ENCODE assay signal across 9 mouse cellular contexts in the genomic region with DNA sequence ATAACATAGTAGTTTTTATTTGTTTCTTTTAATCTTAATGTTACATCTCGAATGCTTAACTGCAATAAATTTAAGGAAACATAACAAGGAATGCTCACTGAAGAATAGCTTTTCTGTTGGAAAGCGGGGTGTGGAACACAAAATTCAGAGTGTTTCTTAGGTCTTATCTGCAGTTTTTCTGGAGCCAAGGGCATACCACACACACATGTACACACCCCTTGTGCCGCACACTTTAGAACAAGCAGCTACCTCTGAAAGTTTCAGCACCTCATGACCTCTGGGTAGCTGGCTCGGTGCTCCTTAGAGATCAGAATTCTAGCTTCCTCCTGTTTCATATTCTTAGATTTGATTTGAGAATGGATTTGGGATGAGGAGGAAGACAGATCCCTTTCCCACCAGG. TPM values are rescaled to one million over a fixed set of nuclear protein-coding genes. Genes with fewer than 3 reads are reported as not detected.
DNase-seq lines count a peak whose midpoint lies in the region; ATAC-seq and TF ChIP-seq lines count a peak whose summit lies in the region.
"Had no signal": no experiment of that assay in that cellular context is flagged by ENCODE, and none has a peak within 500 bp of the region (broad histone marks: within the 10 kb centered on the region; RNA-seq: fewer than 3 reads in every experiment).

No protein-coding gene starts in this region.

- 0 out of 2 replicates have a peak overlapping the region, but pooled peaks have one; percentile 8 for H3K4me2 ChIP-seq in lung, embryonic 16.5 days (ENCODE audit: low read depth, low read length)
- H3K4me2 ChIP-seq in myocyte (ENCODE audit: low read depth): peak overlapping the region; percentile 98

- no peak overlapping the region for H3K27ac ChIP-seq in lung, embryonic 16.5 days (ENCODE audit: low read length)
- H3K27ac ChIP-seq: heart, embryonic 13.5 days had no signal

- H3K9ac ChIP-seq in lung, embryonic 16.5 days (ENCODE audit: low read length): no peak overlapping the region

- TF ChIP-seq POLR2A in myocyte (IDR thresholded peaks at IDR 0.05; ENCODE audit: insufficient read length, low read depth): no peak

- no peak for ATAC-seq in lung, embryonic 16.5 days (ENCODE audit: low read depth)

- no peaks in the 10 kb centered on the region for H3K79me2 ChIP-seq in myocyte (ENCODE audit: control insufficient read depth, insufficient read depth)

- peaks cover 4% of the 10 kb centered on the region; the same call in 1 of the 2 replicates for H3K4me1 ChIP-seq in lung, embryonic 16.5 days (replicated peaks; ENCODE audit: control insufficient read depth, insufficient read depth, low read length)

- intact Hi-C loops in heart, postnatal 25 days (cut with DNase I): no loop called here

- WGBS in lung, embryonic 16.5 days: 56% methylated on average over 4 of the region's 4 CpGs

- DNase-seq in heart, adult 11 months: peak; percentile 51
- DNase-seq in heart, postnatal 25 days (ENCODE audit: low spot score): no peak
- no peak for DNase-seq in lung, postnatal 10 days
- peak; percentile 29 for DNase-seq in Muller cell, postnatal 12 days (ENCODE audit: inconsistent ontology term)
- no peak for DNase-seq in frontal cortex, postnatal 36 days (ENCODE audit: low spot score in 2 of 2)
- DNase-seq in T-cell, adult 2 months (ENCODE audit: low spot score): no peak

- no peaks in the 10 kb centered on the region for H3K9me3 ChIP-seq in lung, embryonic 16.5 days (ENCODE audit: control insufficient read depth, low read length)
- H3K9me3 ChIP-seq: heart, embryonic 13.5 days had no signal

- no peak overlapping the region for H3ac ChIP-seq in myocyte (ENCODE audit: control insufficient read depth, insufficient read length)

- no peak overlapping the region for H3K4me3 ChIP-seq in lung, embryonic 16.5 days (ENCODE audit: low read length)
- H3K4me3 ChIP-seq in myocyte: peak overlapping the region; percentile 20

- no peaks in the 10 kb centered on the region for H3K36me3 ChIP-seq in lung, embryonic 16.5 days (ENCODE audit: control insufficient read depth, insufficient read depth, low read length)
- H3K36me3 ChIP-seq in myocyte (ENCODE audit: control insufficient read depth, insufficient read depth): no peaks in the 10 kb centered on the region
- H3K36me3 ChIP-seq: heart, embryonic 13.5 days had no signal

- H3K27me3 ChIP-seq in lung, embryonic 16.5 days (ENCODE audit: control insufficient read depth, insufficient read depth, low read depth, low read length): peaks cover 6% of the 10 kb centered on the region; the same call in 1 of the 2 replicates
- no peaks in the 10 kb centered on the region for H3K27me3 ChIP-seq in myocyte (ENCODE audit: control insufficient read depth, insufficient read depth, insufficient read length)

TF ChIP-seq in myocyte, 11 proteins besides CTCF, POLR2A, EP300 and RAD21:
- no peak for TF ChIP-seq TCF3 (IDR thresholded peaks at IDR 0.05; ENCODE audit: insufficient read length, low read depth)
- no peak for TF ChIP-seq REST (IDR thresholded peaks at IDR 0.05; ENCODE audit: insufficient read depth, insufficient read length)
- TF ChIP-seq E2F4 (IDR thresholded peaks at IDR 0.05; ENCODE audit: insufficient read depth): no peak
- TF ChIP-seq SRF (IDR thresholded peaks at IDR 0.05; ENCODE audit: control insufficient read depth, insufficient read length, low read depth): no peak
- TF ChIP-seq TCF12 (IDR thresholded peaks at IDR 0.05; ENCODE audit: insufficient read depth, poor library complexity, severe bottlenecking): no peak
- TF ChIP-seq MAX (IDR thresholded peaks at IDR 0.05; ENCODE audit: low read depth): no peak
TF ChIP-seq in myocyte: peak in this region for 0.

RNA-seq across cellular contexts. Expression of a gene that starts 2.6 kb away (rescaled TPM):
- 1 to 10 TPM; 1.2 to 1.8 TPM for total RNA-seq in heart, postnatal 25 days (2021)
- 0.38 and 0.41 TPM in 2 replicates for polyA plus RNA-seq in lung, embryonic 16.5 days (2015; fragmentation: Nextera tagmentation; extraction: Ambion mirVana)
- polyA plus RNA-seq in myocyte (2012; fragmentation: generic; extraction: Trizol): 5.7 TPM

Comparison
In these comparisons a context has a peak if more than half of its experiments do, and no peak if none do; other contexts are left out.
1. DNase-seq: peak in heart, adult 11 months (single experiment) and Muller cell, postnatal 12 days (single experiment); none in heart, postnatal 25 days (single experiment), lung, postnatal 10 days (single experiment), frontal cortex, postnatal 36 days (0 of 2) and T-cell, adult 2 months (single experiment).